Mouse (Mus musculus): ENCODE data around the gene Fam162a. TPM values are rescaled to one million over a fixed set of nuclear protein-coding genes. Genes with fewer than 3 reads are reported as not detected.
"Not testable (repeated sequence)": the region's sequence is repeated elsewhere in the genome, so short reads cannot be mapped to it uniquely, and the experiment has no call there.

Gene Fam162a
- polyA plus RNA-seq, 1 experiment from 2014 or later: 325 TPM

DNA sequence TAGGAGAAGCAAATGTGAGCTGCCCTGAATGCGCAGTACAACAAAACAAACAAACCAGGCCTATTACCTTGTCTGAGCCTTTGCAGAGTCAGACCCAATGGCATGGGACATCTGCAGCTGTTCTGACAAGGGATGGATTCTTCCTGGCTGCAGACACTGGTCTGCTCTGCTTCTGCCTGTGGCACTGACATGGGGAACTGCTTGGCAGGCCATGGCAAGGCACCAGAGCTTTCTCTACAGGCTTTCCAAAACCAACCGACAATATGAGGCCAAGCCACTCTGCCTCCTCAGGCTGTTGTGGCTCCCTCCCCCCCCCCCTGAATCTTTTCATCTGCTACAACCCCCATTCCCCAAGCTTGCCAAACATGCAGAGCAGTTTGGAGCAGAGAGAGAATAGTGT lies 8.1 kb downstream of the Fam162a start:
- Histone ChIP-seq H3K4me2 (replicated peaks; ENCODE audit: low read depth, low read length) (no peak overlapping the region), H3K36me3 (ENCODE audit: insufficient read depth, low read length) (peaks cover 6% of the 10 kb centered on the region; the same call in 1 of the 2 replicates), H3K4me3 (ENCODE audit: low read length) (no peak overlapping the region), H3K9me3 (ENCODE audit: low read length) (no peaks in the 10 kb centered on the region), H3K9ac (replicated peaks; ENCODE audit: low read length) (no peak overlapping the region), H3K27me3 (ENCODE audit: insufficient read depth, low read length) (no peaks in the 10 kb centered on the region), H3K27ac (ENCODE audit: low read length) (no peak overlapping the region), H3K4me1 (ENCODE audit: insufficient read depth, low read length) (peaks cover 11% of the 10 kb centered on the region; the same call in 1 of the 2 replicates)
- ATAC-seq (ENCODE audit: low FRiP score, low TSS enrichment): no peak
- WGBS: 83% methylated on average over 2 of the region's 2 CpGs

DNA sequence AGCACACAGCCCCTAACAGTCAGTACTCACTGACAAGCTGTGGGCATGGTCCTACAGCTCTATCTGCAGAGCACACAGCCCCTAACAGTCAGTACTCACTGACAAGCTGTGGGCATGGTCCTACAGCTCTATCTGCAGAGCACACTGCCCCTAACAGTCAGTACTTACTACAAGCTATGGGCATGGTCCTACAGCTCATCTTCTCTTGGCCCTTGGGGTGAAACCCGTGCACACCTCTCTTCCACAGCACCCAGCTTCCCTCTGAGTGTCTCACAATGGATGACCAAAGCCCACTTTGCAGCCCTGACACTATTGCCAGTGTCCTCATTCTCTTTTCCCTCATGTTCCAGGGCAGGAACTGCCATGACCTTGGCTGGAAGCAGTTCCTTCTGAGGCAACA lies 8.9 kb downstream of the Fam162a start:
- WGBS: 88% methylated on average over 1 of the region's 1 CpGs
- H3K4me3 ChIP-seq (ENCODE audit: low read length); H3K4me2 ChIP-seq (replicated peaks; ENCODE audit: low read depth, low read length); H3K9ac ChIP-seq (replicated peaks; ENCODE audit: low read length); H3K9me3 ChIP-seq (ENCODE audit: low read length); H3K27me3 ChIP-seq (ENCODE audit: insufficient read depth, low read length); H3K4me1 ChIP-seq (ENCODE audit: insufficient read depth, low read length); H3K36me3 ChIP-seq (ENCODE audit: insufficient read depth, low read length); ATAC-seq (ENCODE audit: low FRiP score, low TSS enrichment); H3K27ac ChIP-seq (ENCODE audit: low read length): not testable (repeated sequence)

DNA sequence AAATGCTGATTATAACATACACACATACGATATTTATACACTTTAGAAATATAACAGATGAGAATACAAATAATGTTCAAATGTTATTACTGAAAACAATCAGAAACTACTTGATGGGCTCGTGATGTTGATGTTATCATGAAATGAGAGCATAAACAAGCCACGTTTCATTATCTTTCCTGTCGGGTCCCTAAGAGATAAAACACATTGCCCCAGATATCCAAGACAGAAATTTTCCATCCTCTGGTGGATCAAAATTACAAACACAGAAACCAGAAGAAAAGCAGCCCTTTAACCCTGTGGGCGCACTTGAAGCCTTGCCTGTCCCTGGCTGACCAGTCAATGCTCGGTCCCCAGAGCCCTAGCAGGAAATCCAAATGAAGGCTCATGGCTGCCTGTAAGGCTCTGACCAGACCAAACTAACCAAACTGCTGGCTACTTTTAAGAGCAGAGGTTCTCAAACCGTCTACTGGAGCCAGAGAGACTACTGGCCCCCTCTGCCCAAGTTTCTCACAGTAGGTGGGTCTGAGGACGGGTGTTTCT lies 13.4 kb downstream of the Fam162a start:
- no peaks in the 10 kb centered on the region for H3K9me3 ChIP-seq (ENCODE audit: low read length)
- ATAC-seq (ENCODE audit: low FRiP score, low TSS enrichment): no peak
- H3K4me1 ChIP-seq (ENCODE audit: insufficient read depth, low read length): no peaks in the 10 kb centered on the region
- no peak overlapping the region for H3K9ac ChIP-seq (replicated peaks; ENCODE audit: low read length)
- H3K4me2 ChIP-seq (replicated peaks; ENCODE audit: low read depth, low read length): no peak overlapping the region
- peaks cover 9% of the 10 kb centered on the region; the same call in 1 of the 2 replicates for H3K36me3 ChIP-seq (ENCODE audit: insufficient read depth, low read length)
- 65% methylated on average over 8 of the region's 8 CpGs for WGBS
- no peak overlapping the region for H3K27ac ChIP-seq (ENCODE audit: low read length)
- H3K4me3 ChIP-seq (ENCODE audit: low read length): no peak overlapping the region
- H3K27me3 ChIP-seq (ENCODE audit: insufficient read depth, low read length): no peaks in the 10 kb centered on the region

DNA sequence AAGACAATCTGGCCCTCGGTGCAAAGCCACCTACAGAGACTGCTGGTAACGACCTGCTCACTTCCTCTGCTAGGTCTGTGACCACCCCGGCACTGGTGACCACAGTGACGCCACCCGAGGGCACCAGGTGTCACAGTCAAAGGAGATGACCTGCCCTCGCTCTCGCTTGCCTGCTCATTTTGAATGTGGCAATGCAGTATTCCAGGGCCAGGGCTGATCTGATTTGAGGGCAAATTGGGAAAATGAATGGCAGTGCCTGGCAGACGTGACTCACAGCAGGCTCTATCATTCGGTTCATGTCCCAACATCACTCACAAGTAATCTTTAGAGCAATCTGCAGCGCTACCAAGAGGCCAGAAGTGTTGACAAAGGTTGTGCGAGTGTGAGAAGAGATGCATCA lies 15.0 kb downstream of the Fam162a start:
- H3K4me1 ChIP-seq (ENCODE audit: insufficient read depth, low read length): no peaks in the 10 kb centered on the region
- no peak overlapping the region for H3K4me2 ChIP-seq (replicated peaks; ENCODE audit: low read depth, low read length)
- H3K4me3 ChIP-seq (ENCODE audit: low read length): no peak overlapping the region
- H3K27me3 ChIP-seq (ENCODE audit: insufficient read depth, low read length): no peaks in the 10 kb centered on the region
- H3K27ac ChIP-seq (ENCODE audit: low read length): no peak overlapping the region
- no peak overlapping the region for H3K9ac ChIP-seq (replicated peaks; ENCODE audit: low read length)
- WGBS: 92% methylated on average over 11 of the region's 11 CpGs
- no peak for ATAC-seq (ENCODE audit: low FRiP score, low TSS enrichment)
- H3K36me3 ChIP-seq (ENCODE audit: insufficient read depth, low read length): peaks cover 17% of the 10 kb centered on the region
- H3K9me3 ChIP-seq (ENCODE audit: low read length): no peaks in the 10 kb centered on the region

DNA sequence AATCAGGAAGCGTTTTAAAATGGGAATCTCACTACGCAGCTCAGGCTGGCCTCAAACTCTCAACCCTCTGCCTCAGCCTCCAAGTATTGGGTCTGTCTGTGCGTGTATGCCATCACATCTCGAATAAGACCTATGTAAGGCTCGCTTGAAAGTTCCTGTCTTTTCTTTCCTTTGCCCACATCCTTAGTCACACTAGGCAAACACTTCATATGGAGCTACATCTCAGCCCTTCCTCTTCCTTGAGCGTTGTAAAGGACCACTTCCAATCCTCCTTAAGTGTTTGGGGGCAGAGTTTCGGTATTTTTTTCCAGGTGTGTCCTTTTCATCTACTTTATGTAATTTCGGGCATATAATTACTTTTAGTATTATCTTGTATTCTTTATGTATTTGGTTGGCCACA lies 16.5 kb downstream of the Fam162a start:
- Histone ChIP-seq H3K9me3 (ENCODE audit: low read length) (no peaks in the 10 kb centered on the region), H3K36me3 (ENCODE audit: insufficient read depth, low read length) (peaks cover 25% of the 10 kb centered on the region), H3K27ac (ENCODE audit: low read length) (no peak overlapping the region), H3K4me1 (ENCODE audit: insufficient read depth, low read length) (no peaks in the 10 kb centered on the region), H3K4me3 (ENCODE audit: low read length) (no peak overlapping the region), H3K9ac (replicated peaks; ENCODE audit: low read length) (no peak overlapping the region), H3K4me2 (replicated peaks; ENCODE audit: low read depth, low read length) (no peak overlapping the region), H3K27me3 (ENCODE audit: insufficient read depth, low read length) (no peaks in the 10 kb centered on the region)
- 91% methylated on average over 8 of the region's 8 CpGs for WGBS
- no peak for ATAC-seq (ENCODE audit: low FRiP score, low TSS enrichment)

DNA sequence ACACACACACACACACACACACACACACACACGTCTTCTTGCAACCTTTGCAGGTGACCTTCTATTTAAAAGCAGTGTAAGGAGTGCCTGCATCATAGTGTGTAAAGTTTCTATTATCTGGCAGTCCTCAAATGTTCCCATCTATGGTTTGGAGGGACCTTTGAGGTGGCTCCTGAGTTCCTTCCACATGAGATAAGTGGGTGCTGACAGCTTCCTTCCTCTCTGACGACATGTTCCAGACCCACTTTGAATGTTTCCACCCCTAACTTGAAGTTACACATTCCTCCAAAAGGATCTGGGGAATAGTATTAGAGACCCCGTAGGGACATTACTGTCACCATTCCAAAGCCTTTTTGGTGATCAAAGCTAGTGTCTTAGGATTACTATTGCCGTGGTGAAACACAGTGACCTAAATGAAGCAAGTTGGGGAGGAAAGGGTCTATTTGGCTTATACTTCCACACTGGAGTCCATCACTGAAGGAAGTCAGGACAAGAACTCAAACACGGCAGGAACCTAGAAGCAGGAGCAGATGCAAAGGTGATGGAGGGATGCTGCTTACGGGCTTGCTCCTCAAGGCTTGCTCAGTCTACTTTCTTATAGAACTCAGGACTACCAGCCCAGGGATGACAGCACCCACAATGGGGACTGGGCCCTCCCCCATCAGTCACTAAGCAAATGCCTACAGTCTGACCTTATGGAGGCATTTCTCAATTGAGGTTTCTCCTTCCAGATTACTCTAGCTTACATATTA lies 17.7 kb downstream of the Fam162a start:
- no peak for ATAC-seq (ENCODE audit: low FRiP score, low TSS enrichment)
- H3K4me2 ChIP-seq (replicated peaks; ENCODE audit: low read depth, low read length): no peak overlapping the region
- no peaks in the 10 kb centered on the region for H3K27me3 ChIP-seq (ENCODE audit: insufficient read depth, low read length)
- H3K36me3 ChIP-seq (ENCODE audit: insufficient read depth, low read length): peaks cover 36% of the 10 kb centered on the region
- no peaks in the 10 kb centered on the region for H3K9me3 ChIP-seq (ENCODE audit: low read length)
- WGBS: 84% methylated on average over 6 of the region's 6 CpGs
- no peaks in the 10 kb centered on the region for H3K4me1 ChIP-seq (ENCODE audit: insufficient read depth, low read length)
- no peak overlapping the region for H3K4me3 ChIP-seq (ENCODE audit: low read length)
- H3K27ac ChIP-seq (ENCODE audit: low read length): no peak overlapping the region
- H3K9ac ChIP-seq (replicated peaks; ENCODE audit: low read length): no peak overlapping the region

DNA sequence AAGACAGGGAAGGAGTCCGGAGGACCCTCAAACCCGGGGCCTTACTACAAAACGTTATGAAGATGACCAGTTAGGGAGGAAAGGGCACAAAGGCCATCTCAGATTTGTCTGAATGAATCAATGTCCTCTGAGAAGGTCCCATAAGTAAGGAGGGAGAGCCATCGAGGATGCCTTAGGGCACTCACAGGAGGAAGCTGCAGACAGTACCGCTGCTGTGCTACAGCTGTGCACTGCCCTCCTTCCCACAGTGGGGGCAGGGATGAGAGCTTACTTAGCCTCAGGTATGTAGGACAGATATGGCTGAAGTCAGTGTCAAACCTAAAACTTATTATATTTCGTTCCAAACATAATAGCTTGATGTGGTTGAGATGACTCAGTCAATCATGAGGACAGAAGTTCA lies 19.9 kb downstream of the Fam162a start:
- Histone ChIP-seq H3K27ac (ENCODE audit: low read length) (no peak overlapping the region), H3K36me3 (ENCODE audit: insufficient read depth, low read length) (peaks cover 50% of the 10 kb centered on the region), H3K4me3 (ENCODE audit: low read length) (no peak overlapping the region), H3K9ac (replicated peaks; ENCODE audit: low read length) (no peak overlapping the region), H3K9me3 (ENCODE audit: low read length) (no peaks in the 10 kb centered on the region), H3K27me3 (ENCODE audit: insufficient read depth, low read length) (no peaks in the 10 kb centered on the region), H3K4me2 (replicated peaks; ENCODE audit: low read depth, low read length) (no peak overlapping the region), H3K4me1 (ENCODE audit: insufficient read depth, low read length) (no peaks in the 10 kb centered on the region)
- WGBS: 87% methylated on average over 6 of the region's 6 CpGs
- ATAC-seq (ENCODE audit: low FRiP score, low TSS enrichment): no peak

DNA sequence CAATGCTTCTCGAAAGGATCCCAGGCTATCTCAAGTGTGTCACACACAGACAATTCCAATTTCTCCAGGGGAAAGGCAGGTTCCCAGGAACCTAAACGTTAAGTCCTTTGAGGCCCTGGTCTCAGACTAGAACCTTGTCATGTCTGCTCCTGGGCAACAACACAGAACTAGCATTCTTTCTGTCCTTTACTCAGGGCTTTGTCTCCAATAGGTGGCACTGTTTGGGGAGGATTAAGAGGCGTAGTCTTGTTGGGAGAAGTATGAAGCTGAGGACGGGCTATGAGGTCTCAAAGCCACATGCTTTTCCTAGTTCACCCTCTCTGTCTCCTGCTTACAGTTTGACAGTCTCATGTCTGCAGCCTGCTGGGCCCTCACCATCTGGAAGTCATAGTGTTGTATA lies 23.9 kb downstream of the Fam162a start:
- Histone ChIP-seq H3K36me3 (ENCODE audit: insufficient read depth, low read length) (peaks cover 72% of the 10 kb centered on the region), H3K4me2 (replicated peaks; ENCODE audit: low read depth, low read length) (no peak overlapping the region)
- WGBS: 88% methylated on average over 4 of the region's 4 CpGs

DNA sequence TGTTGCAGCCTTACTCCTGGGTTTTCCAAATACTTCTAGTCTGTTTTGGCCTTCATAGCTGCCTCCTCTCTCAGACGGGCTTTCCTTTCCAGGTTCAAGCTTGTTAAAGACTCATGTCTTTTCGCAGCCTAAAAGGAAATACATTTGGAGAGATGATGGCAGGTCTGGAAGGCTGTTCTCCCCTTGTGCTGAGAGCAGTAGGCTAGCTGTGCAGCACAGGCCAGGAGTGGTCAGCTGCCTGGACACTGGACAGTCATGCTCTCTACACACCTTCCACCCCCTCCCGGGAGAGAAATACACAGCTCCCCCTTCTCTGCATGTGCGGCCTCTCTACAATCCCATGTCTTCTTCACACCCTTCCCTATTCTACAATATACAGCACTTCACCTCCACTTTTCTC lies 27.4 kb downstream of the Fam162a start:
- Histone ChIP-seq H3K9ac (replicated peaks; ENCODE audit: low read length) (no peak overlapping the region), H3K4me1 (ENCODE audit: insufficient read depth, low read length) (peaks cover 17% of the 10 kb centered on the region), H3K4me3 (ENCODE audit: low read length) (no peak overlapping the region), H3K36me3 (ENCODE audit: insufficient read depth, low read length) (peaks cover 45% of the 10 kb centered on the region), H3K4me2 (replicated peaks; ENCODE audit: low read depth, low read length) (no peak overlapping the region), H3K9me3 (ENCODE audit: low read length) (no peaks in the 10 kb centered on the region), H3K27me3 (ENCODE audit: insufficient read depth, low read length) (no peaks in the 10 kb centered on the region), H3K27ac (ENCODE audit: low read length) (no peak overlapping the region)
- ATAC-seq (ENCODE audit: low FRiP score, low TSS enrichment): no peak
- 85% methylated on average over 4 of the region's 4 CpGs for WGBS

More for the DNA sequence above, 23.9 kb downstream of the Fam162a start:
- Histone ChIP-seq H3K9me3 (ENCODE audit: low read length) (no peaks in the 10 kb centered on the region), H3K27ac (ENCODE audit: low read length) (no peak overlapping the region), H3K27me3 (ENCODE audit: insufficient read depth, low read length) (no peaks in the 10 kb centered on the region), H3K4me3 (ENCODE audit: low read length) (no peak overlapping the region), H3K9ac (replicated peaks; ENCODE audit: low read length) (no peak overlapping the region), H3K4me1 (ENCODE audit: insufficient read depth, low read length) (peaks cover 2% of the 10 kb centered on the region; the same call in 1 of the 2 replicates)
- no peak for ATAC-seq (ENCODE audit: low FRiP score, low TSS enrichment)

DNA sequence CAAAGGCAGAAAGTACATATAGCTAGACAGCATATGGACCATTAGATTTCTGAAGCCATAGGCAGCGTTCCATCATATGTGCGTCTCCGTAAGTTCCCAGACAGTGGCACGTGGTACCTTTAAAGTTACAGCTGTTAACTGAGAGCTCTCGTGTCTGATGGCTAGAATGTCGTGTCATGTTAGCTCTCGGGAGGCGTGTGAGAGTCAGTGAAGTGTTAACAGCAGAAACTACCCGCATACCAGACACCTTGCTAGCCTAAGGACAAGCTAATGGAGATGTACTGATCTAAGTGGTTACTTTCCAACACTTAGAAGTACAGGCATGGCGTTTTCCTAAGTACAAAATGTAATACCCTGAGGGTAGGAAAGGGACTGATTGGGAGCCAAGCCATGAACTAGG lies 28.3 kb downstream of the Fam162a start:
- Histone ChIP-seq H3K4me1 (ENCODE audit: insufficient read depth, low read length) (peaks cover 17% of the 10 kb centered on the region), H3K36me3 (ENCODE audit: insufficient read depth, low read length) (peaks cover 36% of the 10 kb centered on the region), H3K9ac (replicated peaks; ENCODE audit: low read length) (no peak overlapping the region), H3K4me2 (replicated peaks; ENCODE audit: low read depth, low read length) (no peak overlapping the region), H3K27ac (ENCODE audit: low read length) (no peak overlapping the region), H3K27me3 (ENCODE audit: insufficient read depth, low read length) (no peaks in the 10 kb centered on the region), H3K4me3 (ENCODE audit: low read length) (no peak overlapping the region), H3K9me3 (ENCODE audit: low read length) (no peaks in the 10 kb centered on the region)
- no peak for ATAC-seq (ENCODE audit: low FRiP score, low TSS enrichment)
- 70% methylated on average over 10 of the region's 10 CpGs for WGBS

All from kidney, embryonic 16.5 days (tissue).